Mouse (Mus musculus) small intestine, adult 2 months (tissue): ENCODE data around the gene Olfr1157.

Source experiments
- CTCF ChIP-seq: fragments of 200-500 bp; IDR thresholded peaks from 2 replicates; pipeline ENCODE4 v1.5.1; 2012; ENCODE audit warnings: low read depth, mild to moderate bottlenecking, control low read depth, inconsistent platforms, low read length, moderate library complexity, mixed read lengths; ENCODE audit not compliant: insufficient replicate concordance, insufficient read length; ENCODE audit errors: extremely low read depth
- POLR2A ChIP-seq: fragments of 200-500 bp; IDR thresholded peaks from 2 replicates; pipeline ENCODE4 v1.6.1; 2012; ENCODE audit warnings: low read depth, mild to moderate bottlenecking, control low read depth, inconsistent platforms, low read length, moderate library complexity

GRCm38 (mm10) chr2:87974563-87974962, 6.5 kb upstream of the Olfr1157 start, which contains the start of gene Olfr74:
- TF ChIP-seq CTCF (no peak), POLR2A (no peak)
